Mouse (Mus musculus) myocyte (in vitro differentiated cells): ENCODE results near the gene Mbtps1.

Experiments
- CEBPB ChIP-seq: IDR thresholded peaks from 2 replicates; pipeline ENCODE4 v1.6.1; 2011; ENCODE audit warnings: mild to moderate bottlenecking, moderate library complexity; ENCODE audit not compliant: poor library complexity, insufficient read depth, severe bottlenecking
- E2F4 ChIP-seq: IDR thresholded peaks from one replicate; pipeline ENCODE4 v1.6.1; 2011; ENCODE audit warnings: mild to moderate bottlenecking, control low read depth, moderate library complexity; ENCODE audit not compliant: insufficient read depth
- MAX ChIP-seq: IDR thresholded peaks from one replicate; pipeline ENCODE4 v1.6.1; 2011; ENCODE audit warnings: low read depth, mild to moderate bottlenecking, control low read depth
- POLR2A ChIP-seq: IDR thresholded peaks from one replicate; pipeline ENCODE4 v1.6.1; 2011; ENCODE audit warnings: low read depth, mild to moderate bottlenecking, control low read depth, moderate library complexity; ENCODE audit not compliant: insufficient read length
- POLR2AphosphoS2 ChIP-seq: IDR thresholded peaks from one replicate; pipeline ENCODE4 v1.6.1; 2011; ENCODE audit warnings: low read depth, control low read depth; ENCODE audit not compliant: insufficient read length
- USF1 ChIP-seq: IDR thresholded peaks from one replicate; pipeline ENCODE4 v1.6.1; 2011; ENCODE audit warnings: low read depth, mild to moderate bottlenecking, control low read depth, moderate library complexity

DNA sequence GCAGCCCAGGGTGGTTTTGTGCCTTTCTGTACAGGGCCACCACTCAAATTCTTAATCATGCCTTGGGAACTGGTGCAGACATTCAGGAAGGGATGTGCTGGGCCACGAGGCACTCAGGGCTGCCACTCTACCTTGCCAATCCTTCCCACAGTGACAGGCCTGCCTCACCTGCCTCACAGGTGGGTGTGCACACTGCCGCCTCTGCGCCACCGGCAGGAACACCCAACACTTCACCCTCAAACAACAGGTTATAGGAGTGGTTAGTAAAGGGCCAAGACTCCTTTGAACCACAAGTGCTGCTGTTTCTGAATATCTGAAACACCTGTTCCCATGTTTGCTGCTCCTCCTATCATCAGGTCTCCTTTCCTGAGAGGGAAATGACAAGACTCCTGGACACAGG lies 13.9 kb upstream of the Mbtps1 start:
- TF ChIP-seq CEBPB = no peak
- no peak for TF ChIP-seq POLR2A
- TF ChIP-seq USF1 = no peak
- TF ChIP-seq POLR2AphosphoS2 = no peak
- TF ChIP-seq E2F4 = no peak
- no peak for TF ChIP-seq MAX
